Mouse (Mus musculus): ENCODE data around the gene Gm37240. TPM values are rescaled to one million over a fixed set of nuclear protein-coding genes. Genes with fewer than 3 reads are reported as not detected.
A peak's percentile ranks its signal among the peaks of the same experiment; 100 is the strongest.
"Not testable (repeated sequence)": the region's sequence is repeated elsewhere in the genome, so short reads cannot be mapped to it uniquely, and the experiment has no call there.

Gene Gm37240
- polyA plus RNA-seq, 1 experiment from 2014 or later = 0.52 TPM

GRCm38 (mm10) chr3:84655785-84656150, 1231.5 kb downstream of the Gm37240 start:
- WGBS (ENCODE audit: insufficient replicate concordance) = 75% methylated on average over 2 of the region's 2 CpGs
- not testable (repeated sequence) for H3K36me3 ChIP-seq; H3K4me3 ChIP-seq; H3K27me3 ChIP-seq (replicated peaks); H3K27ac ChIP-seq; ATAC-seq; H3K9ac ChIP-seq; H3K9me3 ChIP-seq (replicated peaks)
- Histone ChIP-seq H3K4me1 (peaks cover 28% of the 10 kb centered on the region), H3K4me2 (peak overlapping the region; percentile 71; the same call in 1 of the 2 replicates)

GRCm38 (mm10) chr3:84654900-84655784, 1232.2 kb downstream of the Gm37240 start:
- peak overlapping the region; percentile 71 for H3K4me2 ChIP-seq
- H3K36me3 ChIP-seq = no peaks in the 10 kb centered on the region
- ATAC-seq = no peak
- H3K27me3 ChIP-seq (replicated peaks) = peaks cover 6% of the 10 kb centered on the region; the same call in 1 of the 2 replicates
- 0 out of 2 replicates have a peak, but pooled peaks cover 3% of the 10 kb centered on the region for H3K9me3 ChIP-seq (replicated peaks)
- 37% methylated on average over 16 of the region's 16 CpGs for WGBS (ENCODE audit: insufficient replicate concordance)
- H3K4me3 ChIP-seq = 0 out of 2 replicates have a peak overlapping the region, but pooled peaks have one; percentile 49
- peaks cover 28% of the 10 kb centered on the region for H3K4me1 ChIP-seq
- H3K9ac ChIP-seq = 0 out of 2 replicates have a peak overlapping the region, but pooled peaks have one; percentile 56
- no peak overlapping the region for H3K27ac ChIP-seq

GRCm38 (mm10) chr3:84654246-84654826, 1233.0 kb downstream of the Gm37240 start:
- 0 out of 2 replicates have a peak, but pooled peaks cover 3% of the 10 kb centered on the region for H3K9me3 ChIP-seq (replicated peaks)
- H3K36me3 ChIP-seq = no peaks in the 10 kb centered on the region
- H3K4me2 ChIP-seq = peak overlapping the region; percentile 71
- peak; percentile 88 for ATAC-seq
- H3K9ac ChIP-seq = peak overlapping the region; percentile 56
- H3K27me3 ChIP-seq (replicated peaks) = no peaks in the 10 kb centered on the region
- H3K4me1 ChIP-seq = peaks cover 28% of the 10 kb centered on the region
- WGBS (ENCODE audit: insufficient replicate concordance) = 4% methylated on average over 12 of the region's 12 CpGs
- H3K4me3 ChIP-seq = peak overlapping the region; percentile 49
- peak overlapping the region; percentile 31; the same call in 1 of the 2 replicates for H3K27ac ChIP-seq

DNA sequence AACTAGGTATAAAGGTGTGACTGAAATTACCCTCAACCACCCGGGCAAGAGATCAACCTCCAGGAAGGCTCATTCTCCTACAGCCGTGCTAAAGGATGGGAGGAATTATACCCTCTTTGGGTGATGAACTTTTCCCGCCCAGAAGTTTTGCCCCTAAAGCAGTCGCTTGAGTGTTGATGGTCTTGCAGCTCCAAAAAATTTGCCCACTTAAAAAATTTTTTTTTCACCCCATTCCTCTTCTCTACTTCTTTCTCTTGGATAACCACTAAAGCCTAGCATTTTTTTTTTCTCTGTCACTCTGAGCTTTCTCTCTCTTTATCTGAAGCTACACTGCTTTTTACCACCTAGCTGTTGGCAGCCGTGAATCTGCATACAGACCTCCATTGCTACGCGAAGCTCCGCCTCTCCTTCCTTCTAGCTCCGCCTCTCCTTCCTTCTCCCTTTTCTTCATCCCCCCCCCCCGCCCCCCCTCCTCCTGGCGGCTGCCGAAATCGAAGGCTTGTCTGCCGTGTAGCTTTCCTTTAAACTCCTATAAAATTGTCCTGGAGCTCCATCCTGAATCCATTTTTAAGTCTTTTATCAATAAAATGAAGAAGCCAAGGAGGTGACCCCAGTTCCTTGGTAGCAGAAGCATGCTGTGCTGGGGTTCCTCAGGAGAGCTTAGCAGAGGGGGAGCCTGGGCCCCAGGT, 1233.6 kb downstream of the Gm37240 start:
- peak; percentile 60 for ATAC-seq
- 9% methylated on average over 13 of the region's 14 CpGs for WGBS (ENCODE audit: insufficient replicate concordance)
- Histone ChIP-seq H3K9me3 (replicated peaks) (0 out of 2 replicates have a peak, but pooled peaks cover 3% of the 10 kb centered on the region), H3K27me3 (replicated peaks) (no peaks in the 10 kb centered on the region), H3K9ac (peak overlapping the region; percentile 56), H3K4me1 (peaks cover 28% of the 10 kb centered on the region), H3K4me2 (peak overlapping the region; percentile 71), H3K27ac (peak overlapping the region; percentile 31; the same call in 1 of the 2 replicates), H3K4me3 (peak overlapping the region; percentile 49), H3K36me3 (no peaks in the 10 kb centered on the region)

- Histone ChIP-seq H3K4me3 (peak overlapping the region; percentile 49), H3K27ac (no peak overlapping the region)
- ATAC-seq = no peak
These were observed 1234.4 kb downstream of the Gm37240 start for GRCm38 (mm10) chr3:84652643-84653556.

GRCm38 (mm10) chr3:84649578-84650327, 1237.6 kb downstream of the Gm37240 start:
- H3K36me3 ChIP-seq = no peaks in the 10 kb centered on the region
- ATAC-seq = no peak
- H3K4me3 ChIP-seq = no peak overlapping the region
- no peak overlapping the region for H3K27ac ChIP-seq
- peaks cover 19% of the 10 kb centered on the region for H3K4me1 ChIP-seq
- H3K4me2 ChIP-seq = no peak overlapping the region
- WGBS (ENCODE audit: insufficient replicate concordance) = 70% methylated on average over 12 of the region's 12 CpGs
- 0 out of 2 replicates have a peak, but pooled peaks cover 3% of the 10 kb centered on the region for H3K9me3 ChIP-seq (replicated peaks)
- no peak overlapping the region for H3K9ac ChIP-seq
- H3K27me3 ChIP-seq (replicated peaks) = no peaks in the 10 kb centered on the region

More at GRCm38 (mm10) chr3:84652643-84653556, 1234.4 kb downstream of the Gm37240 start:
- H3K9ac ChIP-seq = no peak overlapping the region
- H3K4me2 ChIP-seq = peak overlapping the region; percentile 71
- H3K27me3 ChIP-seq (replicated peaks) = no peaks in the 10 kb centered on the region
- 0 out of 2 replicates have a peak, but pooled peaks cover 3% of the 10 kb centered on the region for H3K9me3 ChIP-seq (replicated peaks)
- H3K36me3 ChIP-seq = no peaks in the 10 kb centered on the region
- whole genome bisulfite sequencing (ENCODE audit: insufficient replicate concordance) = 68% methylated on average over 12 of the region's 12 CpGs
- H3K4me1 ChIP-seq = peaks cover 28% of the 10 kb centered on the region

GRCm38 (mm10) chr3:84648069-84648468, 1239.2 kb downstream of the Gm37240 start:
- WGBS (ENCODE audit: insufficient replicate concordance) = 61% methylated on average over 4 of the region's 4 CpGs
- not testable (repeated sequence) for H3K9ac ChIP-seq; ATAC-seq; H3K36me3 ChIP-seq; H3K27ac ChIP-seq; H3K4me3 ChIP-seq; H3K4me1 ChIP-seq; H3K9me3 ChIP-seq (replicated peaks); H3K27me3 ChIP-seq (replicated peaks); H3K4me2 ChIP-seq

GRCm38 (mm10) chr3:84647616-84648015, 1239.7 kb downstream of the Gm37240 start:
- Histone ChIP-seq H3K4me1 (no peaks in the 10 kb centered on the region; the same call in 1 of the 2 replicates), H3K27ac (no peak overlapping the region), H3K9me3 (replicated peaks) (0 out of 2 replicates have a peak, but pooled peaks cover 3% of the 10 kb centered on the region), H3K4me3 (no peak overlapping the region), H3K27me3 (replicated peaks) (no peaks in the 10 kb centered on the region), H3K9ac (no peak overlapping the region), H3K4me2 (no peak overlapping the region), H3K36me3 (no peaks in the 10 kb centered on the region)
- no peak for ATAC-seq
- 41% methylated on average over 4 of the region's 4 CpGs for WGBS (ENCODE audit: insufficient replicate concordance)

DNA sequence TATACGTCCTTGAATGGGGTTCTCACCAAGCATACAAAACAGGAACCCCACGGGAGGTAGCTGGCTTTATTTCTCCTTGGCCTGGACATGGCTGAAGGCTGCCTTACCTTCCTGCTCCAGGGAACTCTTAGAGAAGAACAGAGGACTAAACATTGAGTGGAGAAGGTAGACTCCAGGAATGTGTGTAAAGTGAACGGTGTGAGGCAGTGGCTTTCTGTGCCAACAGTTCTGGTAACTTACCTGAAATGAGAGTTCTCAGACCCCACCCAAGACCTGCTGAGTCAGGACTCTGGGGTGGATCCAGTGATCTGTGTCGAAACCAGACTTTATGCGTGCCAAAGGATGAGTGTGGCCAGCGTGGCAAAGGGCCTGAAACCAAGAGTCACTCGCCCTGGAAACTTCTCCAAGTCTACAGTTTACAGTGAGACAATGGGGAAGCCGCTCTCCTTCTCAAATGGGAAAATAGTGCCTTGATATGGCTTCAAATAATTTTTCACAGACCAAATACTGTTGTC, 1240.9 kb downstream of the Gm37240 start:
- ATAC-seq = no peak
- Histone ChIP-seq H3K4me2 (no peak overlapping the region), H3K9me3 (replicated peaks) (0 out of 2 replicates have a peak, but pooled peaks cover 3% of the 10 kb centered on the region), H3K4me1 (no peaks in the 10 kb centered on the region), H3K9ac (no peak overlapping the region), H3K27ac (no peak overlapping the region), H3K4me3 (no peak overlapping the region), H3K36me3 (no peaks in the 10 kb centered on the region), H3K27me3 (replicated peaks) (no peaks in the 10 kb centered on the region)
- WGBS (ENCODE audit: insufficient replicate concordance) = 63% methylated on average over 8 of the region's 8 CpGs

DNA sequence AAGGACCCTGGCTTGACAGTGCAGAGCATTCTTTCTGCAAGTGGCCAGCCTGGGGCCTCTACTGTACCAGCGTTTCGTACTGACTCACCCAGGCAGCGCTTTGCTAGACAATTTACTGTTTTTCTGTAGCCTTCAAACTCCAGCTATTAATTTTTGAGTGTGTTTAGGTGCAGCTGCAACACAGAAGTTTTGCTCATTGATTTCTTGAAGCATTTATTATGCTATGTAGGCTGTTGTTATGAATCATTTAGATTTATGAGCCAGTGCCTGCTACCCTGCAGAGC, 1241.4 kb downstream of the Gm37240 start:
- Histone ChIP-seq H3K27ac (no peak overlapping the region), H3K9ac (no peak overlapping the region), H3K27me3 (replicated peaks) (no peaks in the 10 kb centered on the region), H3K4me3 (no peak overlapping the region), H3K36me3 (no peaks in the 10 kb centered on the region), H3K4me2 (no peak overlapping the region), H3K9me3 (replicated peaks) (0 out of 2 replicates have a peak, but pooled peaks cover 3% of the 10 kb centered on the region), H3K4me1 (no peaks in the 10 kb centered on the region)
- ATAC-seq = no peak
- 75% methylated on average over 3 of the region's 3 CpGs for WGBS (ENCODE audit: insufficient replicate concordance)
